Mouse (Mus musculus) ES-Bruce4 (cell line): ENCODE measurements around the gene Cutc.

Experiments used
- CTCF ChIP-seq: IDR thresholded peaks from one replicate; pipeline ENCODE4 v1.8.1; 2011; ENCODE audit warnings: low read depth, low read length
- EP300 ChIP-seq: IDR thresholded peaks from 2 replicates; pipeline ENCODE4 v1.6.1; 2011; ENCODE audit warnings: low read depth, low read length; ENCODE audit not compliant: insufficient read depth
- POLR2A ChIP-seq: IDR thresholded peaks from one replicate; pipeline ENCODE4 v1.8.1; 2011; ENCODE audit warnings: low read length; ENCODE audit not compliant: insufficient read depth

DNA sequence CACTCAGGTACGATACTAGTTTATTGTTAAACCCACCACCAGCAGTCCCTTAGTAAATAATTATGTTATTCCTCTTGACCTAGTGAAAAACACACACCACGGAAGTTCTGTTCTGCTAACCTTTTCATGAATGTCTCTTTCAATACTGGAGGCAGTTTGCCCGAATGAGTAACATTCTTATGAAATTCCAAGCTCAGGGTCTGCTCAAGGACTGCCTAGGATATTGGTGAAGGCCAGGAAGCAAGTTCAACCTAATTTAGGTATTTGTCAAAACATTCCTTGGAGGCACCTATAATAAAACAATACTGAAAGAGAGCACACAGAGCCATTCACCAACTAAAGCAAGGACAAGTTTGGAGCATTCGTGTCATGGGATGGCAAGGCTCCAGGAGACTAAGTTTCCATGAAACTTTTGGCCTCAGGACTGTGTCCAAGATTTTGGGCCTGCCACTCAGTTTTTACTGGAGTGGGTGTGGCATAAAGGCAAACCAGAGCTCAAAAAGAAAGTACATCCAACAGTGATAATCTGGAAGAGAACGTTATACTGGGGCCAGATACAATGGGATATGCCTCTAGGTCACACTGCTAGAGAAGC is 16.7 kb downstream of the Cutc start:
- TF ChIP-seq CTCF: no peak
- TF ChIP-seq EP300: no peak
- no peak for TF ChIP-seq POLR2A
